Mouse (Mus musculus) layer of hippocampus, adult 18-20 months (tissue): ENCODE measurements around the gene Sf3b2. TPM values are rescaled to one million over a fixed set of nuclear protein-coding genes. Genes with fewer than 3 reads are reported as not detected.
A peak's percentile ranks its signal among the peaks of the same experiment; 100 is the strongest.

Experiments used
- DNase-seq, 2 experiments: peaks; one replicate each; pipeline ENCODE4 v3.0.0; 2022; ENCODE audit warnings: low spot score in 2 of 2
- long read RNA-seq: library from polyadenylated mRNA; stranded (forward); transcript quantifications from one replicate; pipeline ENCODE4 v2.0.0, GENCODE M21; 2021
- total RNA-seq, 2 experiments: library from RNA; stranded (reverse); gene quantifications; 2 replicates each; pipeline ENCODE4 v1.2.3; 2021

Gene Sf3b2
- 100 to 1,000 TPM; 215 to 219 TPM for total RNA-seq
- long read RNA-seq, transcript Sf3b2-201 (21 exons, 3,222 nt) = major isoform, 451 of 564 reads
- long read RNA-seq, partial matches to known transcripts = 43 of 564 reads
- long read RNA-seq, other reads (novel, unspliced or antisense) = 69 of 564 reads

DNA sequence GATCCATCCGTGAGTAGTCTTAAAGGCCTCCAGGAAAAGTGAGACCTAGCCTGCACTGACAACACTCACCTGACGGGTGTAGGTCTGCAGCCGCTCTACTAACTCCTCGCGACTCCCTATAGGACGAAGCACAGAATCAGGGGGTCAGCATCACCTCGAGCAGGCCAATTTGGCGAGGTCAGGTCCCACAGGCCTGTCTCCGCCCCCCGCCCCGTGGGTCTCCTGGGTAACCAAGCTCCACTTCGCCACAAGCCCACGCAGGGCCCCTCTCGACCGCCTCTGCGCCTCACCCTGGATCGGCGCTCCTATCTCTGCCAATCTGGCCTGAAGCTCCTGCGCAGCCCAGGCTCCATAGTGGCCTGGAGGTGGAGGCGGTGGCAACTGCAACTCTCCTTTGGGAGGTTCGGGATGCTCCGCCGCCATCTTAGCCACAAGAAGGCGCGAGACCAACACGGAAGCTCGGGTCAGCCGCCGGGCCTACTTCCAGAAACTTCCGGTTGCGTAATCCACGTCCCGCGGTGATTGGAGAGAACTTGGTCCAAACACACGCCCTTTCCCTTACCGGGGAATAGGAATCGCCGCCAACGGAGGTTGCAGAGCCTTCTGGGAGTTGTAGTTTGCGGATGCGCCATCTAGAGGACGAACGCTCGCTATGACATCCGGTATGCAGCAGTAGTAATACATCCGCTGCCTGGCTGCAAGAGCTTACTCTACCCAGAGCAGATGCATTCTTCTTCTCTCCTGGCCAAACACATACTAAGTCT, at the start of gene Sf3b2:
TSS of gene Sf3b2 (minus strand) at position 484 of the 764 bp plus-strand sequence.
- peak; percentile 99 to 100 for DNase-seq

DNA sequence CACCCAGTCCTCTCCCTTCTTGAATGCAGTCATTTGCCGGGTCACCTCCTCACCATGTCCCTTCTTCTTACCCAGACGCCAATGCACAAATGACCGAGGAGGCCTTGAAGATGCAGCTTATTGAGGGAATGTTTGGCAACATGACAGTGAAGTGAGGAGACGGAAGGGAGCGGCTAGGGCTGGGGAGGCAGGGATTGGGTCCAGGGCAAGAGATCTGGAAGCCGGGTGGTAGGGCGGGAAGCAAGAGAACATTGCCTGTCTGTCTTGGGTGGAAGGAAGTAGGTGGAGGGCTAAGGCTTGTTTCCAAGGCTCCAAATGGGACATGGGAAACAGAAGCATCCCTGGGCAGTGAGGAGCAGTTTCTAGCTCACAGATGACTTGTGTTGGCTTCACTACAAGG, 46.1 kb upstream of the Sf3b2 start:
- no peak for DNase-seq

DNA sequence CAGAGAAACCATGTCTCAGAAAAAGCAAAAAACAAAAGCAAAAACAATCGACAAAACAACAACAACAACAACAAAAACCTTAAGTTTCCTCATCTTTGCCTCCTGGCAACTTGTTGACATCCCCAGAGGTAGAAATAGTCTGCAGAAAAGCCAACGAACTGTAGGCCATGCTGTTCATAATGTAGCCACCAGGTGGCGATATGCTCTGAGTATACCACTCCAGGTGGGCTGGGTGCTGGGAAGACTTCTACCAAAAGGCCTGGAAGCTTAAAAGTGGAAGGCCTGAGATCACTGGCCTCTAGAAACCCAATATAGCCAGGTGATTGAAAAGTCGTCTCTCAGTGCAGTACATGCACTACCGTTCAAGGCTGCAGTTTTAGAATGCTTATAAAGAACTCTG, 42.7 kb upstream of the Sf3b2 start:
- peak; percentile 30 to 88 for DNase-seq

DNA sequence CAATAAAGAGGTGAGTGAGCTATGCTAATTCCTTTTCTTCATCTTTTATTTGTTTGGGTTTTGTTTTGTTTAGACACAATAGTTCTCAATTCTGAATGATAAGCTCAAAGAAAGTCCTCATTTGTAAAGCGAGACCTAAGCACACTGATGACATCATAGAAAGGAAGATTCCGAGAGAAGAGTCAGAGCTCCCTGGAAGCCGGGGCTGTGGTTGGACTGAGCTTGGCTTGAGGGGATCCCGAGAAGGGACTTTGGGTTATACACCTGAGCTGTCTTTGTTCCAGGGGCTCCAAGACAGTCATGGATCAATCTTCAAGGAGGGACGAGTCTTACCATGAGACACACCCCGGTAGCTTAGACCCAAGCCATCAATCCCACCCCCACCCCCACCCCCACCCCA, 40.2 kb upstream of the Sf3b2 start, which contains the start of gene Catsper1:
TSS of gene Catsper1 (plus strand) at position 301 of the 400 bp plus-strand sequence.
- no peak for DNase-seq

DNA sequence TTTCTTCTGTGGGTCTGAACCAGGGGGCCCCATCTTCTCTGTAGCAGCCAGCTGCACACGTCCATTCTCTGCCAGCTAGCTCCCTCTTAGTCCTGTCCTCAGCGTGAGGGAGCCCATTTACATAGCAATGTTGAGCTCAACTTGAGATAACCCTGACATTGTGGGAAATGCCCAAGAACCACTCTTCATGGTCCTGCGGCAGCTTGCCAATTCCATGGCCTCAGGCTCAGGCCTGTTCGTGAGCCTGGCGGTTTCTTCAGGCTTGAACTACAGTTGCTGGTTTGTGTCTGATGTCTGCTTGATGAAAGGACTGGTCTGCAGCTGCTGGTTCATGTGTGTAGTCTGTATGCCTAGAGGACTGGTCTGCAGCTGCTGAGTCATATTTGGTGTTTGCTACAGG, 39.5 kb upstream of the Sf3b2 start:
- no peak for DNase-seq

DNA sequence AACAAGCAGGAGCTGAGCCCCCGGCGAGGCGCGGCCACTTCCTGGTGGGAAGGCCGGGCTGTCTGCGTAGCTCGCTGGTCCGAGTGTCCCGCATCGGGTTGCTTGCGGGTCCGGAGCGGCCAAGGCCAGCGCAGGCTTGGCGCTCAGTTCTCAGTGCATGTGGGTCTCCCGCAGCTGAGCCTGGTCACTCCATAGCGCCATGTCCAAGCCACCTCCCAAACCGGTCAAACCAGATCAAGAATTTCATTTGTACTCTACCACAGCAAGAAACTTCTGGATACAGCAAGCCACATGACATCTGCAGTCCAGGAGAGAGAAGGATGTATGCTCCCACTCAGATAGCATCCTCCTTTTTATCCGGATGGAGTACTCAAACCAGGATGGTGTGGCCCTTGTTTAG, 32.7 kb upstream of the Sf3b2 start:
- no peak for DNase-seq

DNA sequence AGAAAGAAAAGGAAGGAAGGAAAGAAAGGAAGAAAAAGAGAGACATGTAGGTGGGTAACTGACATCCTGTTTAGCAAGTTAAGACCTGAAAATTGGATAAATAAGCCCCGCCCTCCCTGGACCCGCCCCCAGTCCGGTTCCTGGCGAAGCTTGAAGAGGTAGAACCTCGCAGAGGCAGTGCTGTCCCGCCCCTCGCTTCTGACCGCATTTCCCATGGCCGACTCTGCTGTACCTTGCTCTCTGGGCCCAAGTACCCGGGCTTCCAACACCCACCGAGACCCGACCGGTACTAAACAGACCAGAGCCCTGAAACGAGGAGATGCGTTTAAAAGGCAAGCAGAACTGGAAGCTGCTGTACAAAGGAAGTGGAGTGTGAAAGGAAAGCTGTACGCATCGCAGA, 28.5 kb upstream of the Sf3b2 start:
- DNase-seq = no peak

DNA sequence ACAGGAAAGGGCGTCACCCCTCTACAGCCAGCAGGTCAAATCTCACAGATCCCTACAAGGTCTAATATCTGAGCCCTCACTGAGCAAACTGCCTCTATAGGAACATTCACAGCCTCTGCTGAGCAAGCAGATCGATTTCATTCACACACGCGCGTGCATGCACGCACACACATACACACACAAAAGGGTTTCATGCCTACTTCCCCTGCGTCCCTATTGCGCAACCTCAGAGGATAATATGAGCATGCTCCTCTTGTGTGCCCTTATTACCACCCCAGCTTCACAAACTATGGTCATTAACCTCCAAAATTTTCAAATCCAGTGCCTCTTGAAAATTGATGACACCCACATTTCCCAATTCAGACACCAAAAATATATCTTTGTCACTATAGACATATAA, 17.9 kb upstream of the Sf3b2 start:
- DNase-seq = no peak

DNA sequence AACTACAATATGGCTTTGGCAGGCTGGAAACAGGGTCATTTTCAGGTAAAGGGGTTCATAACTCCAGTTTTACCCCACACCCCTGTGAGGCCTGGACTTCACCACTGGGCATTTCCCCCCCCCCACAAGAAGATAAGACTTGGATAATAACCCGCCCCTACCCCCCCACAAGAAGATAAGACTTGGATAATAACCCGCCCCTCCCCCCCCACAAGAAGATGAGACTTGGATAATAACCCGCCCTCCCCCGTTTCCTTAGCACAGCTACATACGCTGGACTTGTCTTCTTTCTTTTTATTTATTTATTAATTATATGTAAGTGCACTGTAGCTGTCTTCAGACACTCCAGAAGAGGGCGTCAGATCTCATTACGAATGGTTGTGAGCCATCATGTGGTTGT, 13.8 kb upstream of the Sf3b2 start:
- DNase-seq = no peak

DNA sequence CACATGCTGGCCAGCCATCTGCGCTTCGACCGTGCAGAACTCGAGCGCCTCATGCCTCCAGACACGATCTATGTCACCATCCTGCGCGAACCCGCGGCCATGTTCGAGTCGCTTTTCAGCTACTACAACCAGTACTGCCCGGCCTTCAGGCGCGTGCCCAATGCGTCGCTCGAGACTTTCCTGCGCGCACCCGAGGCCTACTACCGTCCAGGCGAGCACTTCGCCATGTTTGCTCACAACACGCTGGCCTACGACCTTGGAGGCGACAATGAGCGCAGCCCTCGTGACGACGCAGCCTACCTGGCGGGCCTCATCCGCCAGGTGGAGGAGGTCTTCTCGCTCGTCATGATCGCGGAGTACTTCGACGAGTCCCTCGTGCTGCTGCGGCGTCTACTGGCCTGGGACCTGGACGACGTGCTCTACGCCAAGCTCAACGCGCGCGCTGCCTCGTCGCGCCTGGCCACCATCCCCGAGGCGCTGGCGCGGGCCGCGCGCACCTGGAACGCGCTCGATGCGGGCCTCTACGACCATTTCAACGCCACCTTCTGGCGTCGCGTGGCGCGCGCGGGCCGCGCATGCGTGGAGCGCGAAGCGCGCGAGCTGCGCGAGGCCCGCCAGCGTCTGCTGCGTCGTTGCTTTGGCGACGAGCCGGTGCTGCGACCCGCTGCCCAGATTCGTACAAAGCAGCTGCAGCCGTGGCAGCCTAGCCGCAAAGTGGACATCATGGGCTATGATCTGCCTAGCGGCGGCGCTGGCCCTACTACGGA, 11.9 kb upstream of the Sf3b2 start:
- no peak for DNase-seq

DNA sequence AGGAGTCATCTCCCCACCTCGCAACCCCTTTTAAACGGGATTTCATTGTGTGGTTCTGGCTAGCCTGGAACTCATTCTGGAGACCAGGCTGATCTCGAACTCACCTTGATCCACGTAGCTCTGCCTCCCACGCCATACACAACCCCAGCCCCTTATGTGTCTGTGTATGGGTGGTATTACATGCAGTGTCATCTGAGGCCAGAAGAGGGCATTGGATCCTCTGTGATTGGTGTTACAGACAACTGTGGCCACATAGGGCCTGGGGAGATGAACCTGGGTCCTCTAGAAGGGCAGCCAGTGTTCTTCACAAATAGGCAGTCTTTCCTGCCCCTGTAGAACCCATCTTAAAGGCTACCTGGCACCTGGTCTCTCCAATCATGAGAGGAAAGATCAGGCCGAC, 11.0 kb upstream of the Sf3b2 start:
- DNase-seq = no peak

DNA sequence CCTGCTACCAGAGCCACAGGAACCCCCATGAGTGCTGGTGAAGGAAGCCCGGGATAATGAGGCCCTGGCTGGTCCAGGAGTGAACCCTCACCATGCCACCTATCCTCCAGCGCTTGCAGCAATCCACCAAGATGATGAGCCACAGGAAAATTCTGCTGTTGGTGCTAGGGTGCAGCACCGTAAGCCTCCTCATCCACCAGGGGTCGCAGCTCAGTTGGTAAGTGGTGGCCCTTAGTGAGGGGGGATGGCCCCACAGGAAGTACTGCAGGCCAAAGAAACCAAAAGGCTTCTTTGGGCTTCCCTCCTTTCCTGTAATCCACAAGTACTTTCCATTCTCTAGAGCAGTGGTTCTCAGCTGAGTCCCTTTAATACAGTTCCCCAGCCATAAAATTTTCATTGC, 7.2 kb upstream of the Sf3b2 start:
- peak in 1 of 2 experiments; percentile 47 for DNase-seq

DNA sequence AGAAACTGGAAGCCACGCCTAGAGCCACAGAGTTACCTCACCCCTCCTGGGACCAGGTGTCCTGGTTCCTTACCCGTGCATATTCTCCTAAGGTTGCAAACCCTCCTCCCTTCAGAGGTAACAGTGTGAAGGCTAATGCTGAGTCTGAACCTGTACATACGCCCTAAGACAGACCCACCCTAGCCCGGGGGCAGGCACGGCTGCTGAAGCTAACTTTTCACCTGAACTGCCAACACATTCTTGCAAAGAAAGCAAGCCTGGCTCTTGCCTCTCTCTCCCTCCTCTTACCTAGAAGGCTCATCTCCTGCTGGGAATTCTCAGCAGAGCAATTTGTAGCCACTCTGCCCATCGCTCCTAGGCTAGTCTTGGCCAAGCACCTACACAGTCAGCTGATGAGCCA, 5.3 kb upstream of the Sf3b2 start:
- DNase-seq = no peak

DNA sequence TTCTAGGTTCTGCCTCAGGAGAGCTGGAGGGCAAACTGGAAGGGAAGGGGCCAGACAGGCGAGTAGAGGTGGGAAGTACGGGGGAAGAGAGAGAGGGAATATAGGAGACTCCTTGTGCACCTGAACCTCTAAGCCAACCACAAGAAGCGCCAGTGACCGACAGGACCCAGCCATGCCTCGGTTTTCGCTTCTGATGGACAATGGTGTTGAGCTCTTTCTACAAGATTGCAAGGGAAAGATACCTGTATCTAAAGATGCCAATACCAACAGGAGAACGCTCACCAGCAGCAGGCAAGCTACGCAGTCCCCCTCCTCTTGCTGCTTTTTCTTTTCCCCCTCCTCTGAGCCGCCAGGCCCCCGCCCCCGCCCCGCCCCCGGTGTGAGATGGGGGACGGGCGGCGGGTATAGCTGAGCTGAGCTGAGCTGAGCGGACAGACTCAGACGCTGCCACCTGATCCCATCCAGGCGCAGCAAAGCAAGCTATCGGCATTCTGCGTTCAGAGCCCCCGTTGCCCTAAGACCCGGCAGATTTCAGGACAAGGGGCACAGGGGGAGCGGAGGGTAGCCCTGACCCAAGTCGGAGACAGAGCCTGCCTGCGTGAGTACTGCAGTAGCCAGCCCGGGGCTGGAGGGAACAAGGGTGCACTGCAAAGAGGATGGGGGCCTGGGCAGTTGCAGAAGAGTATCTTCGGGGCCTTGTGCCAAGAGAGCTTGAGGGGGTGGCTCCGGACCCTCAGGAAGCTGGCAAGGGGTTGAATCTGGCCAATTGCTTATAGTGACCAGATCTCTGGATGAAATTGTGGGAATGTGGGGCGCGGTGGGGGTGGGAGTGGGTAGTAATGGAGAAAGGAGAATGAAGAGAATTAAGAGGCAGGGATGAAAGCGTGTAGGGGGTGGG, 2.9 kb upstream of the Sf3b2 start, which contains the start of gene Gal3st3:
TSS of gene Gal3st3 (plus strand) at position 429 of the 898 bp plus-strand sequence.
- DNase-seq = peak; percentile 61 to 67

DNA sequence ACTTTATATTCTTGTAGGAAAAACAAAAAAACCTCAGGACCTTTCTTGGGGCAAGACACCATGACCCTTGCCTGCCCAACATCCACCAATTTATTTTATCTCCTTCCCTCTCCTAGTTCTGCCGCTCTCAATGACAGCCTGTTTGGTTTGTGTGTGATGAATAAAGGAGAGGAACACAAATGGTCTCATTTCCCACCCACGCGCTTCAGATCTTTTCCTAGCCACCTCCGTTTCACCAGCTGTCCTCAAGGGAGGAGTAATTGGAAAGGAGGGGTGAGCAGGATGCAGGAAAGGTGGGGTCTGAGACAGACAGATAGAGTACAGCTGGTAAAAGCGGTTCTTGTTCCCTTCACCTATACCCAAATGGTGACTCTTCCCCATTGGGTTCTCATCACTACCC, 1.4 kb upstream of the Sf3b2 start:
- DNase-seq = peak; percentile 78 to 89

DNA sequence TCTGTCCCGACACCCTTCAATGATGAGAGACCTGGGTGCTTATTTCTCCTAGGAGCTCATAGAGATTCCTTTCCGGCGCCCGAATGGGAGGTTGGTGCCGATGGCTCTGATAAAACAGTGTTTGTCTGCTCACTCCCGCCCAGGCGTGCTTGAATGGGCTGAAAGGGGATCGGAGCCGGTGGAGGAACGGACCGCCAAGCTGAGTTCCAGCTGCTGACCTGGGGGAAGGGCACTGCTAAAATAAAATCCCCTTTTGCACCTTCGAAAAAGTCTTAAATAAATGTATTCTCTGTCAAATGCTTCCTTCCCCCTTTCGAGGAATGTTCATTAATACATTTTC, 451 bp upstream of the Sf3b2 start:
- DNase-seq = no peak

DNA sequence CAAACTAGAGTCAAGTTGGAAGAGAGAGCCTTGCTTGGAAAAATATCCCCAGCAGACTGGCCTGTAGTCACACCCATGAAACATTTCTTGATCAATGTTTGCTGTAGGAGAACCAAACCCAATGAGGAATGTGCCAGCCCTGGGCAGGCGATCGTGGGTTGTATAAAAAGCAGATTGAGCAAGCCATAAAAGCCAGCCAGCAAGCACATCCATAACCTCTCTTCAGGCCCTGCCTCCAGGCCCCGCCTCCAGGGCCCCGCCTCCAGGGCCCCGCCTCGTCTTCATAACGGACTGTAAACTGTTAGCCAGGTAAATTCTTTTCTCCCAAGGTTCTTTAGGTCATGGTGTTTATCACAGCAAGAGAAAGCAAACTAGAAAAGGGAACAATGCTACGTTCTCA, 16.9 kb downstream of the Sf3b2 start:
- no peak for DNase-seq

DNA sequence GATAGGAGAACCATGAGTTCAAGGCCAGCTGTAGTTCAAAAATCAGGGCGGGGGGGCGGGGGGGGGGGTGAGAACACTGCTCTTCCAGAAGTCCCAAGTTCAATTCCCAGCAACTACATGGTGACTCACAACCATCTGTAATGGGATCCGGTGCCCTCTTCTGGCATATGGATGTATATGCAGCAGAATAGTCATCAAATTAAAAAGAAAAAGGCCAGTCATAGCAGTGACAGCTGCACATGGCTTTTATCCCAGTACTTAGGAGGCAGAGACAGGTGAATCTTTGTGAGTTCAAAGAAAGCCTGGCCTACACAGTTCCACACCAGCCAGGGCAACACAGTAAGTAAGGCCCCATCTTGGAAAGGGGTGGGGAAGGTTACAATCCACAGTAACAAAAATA, 18.1 kb downstream of the Sf3b2 start:
- no peak for DNase-seq

DNA sequence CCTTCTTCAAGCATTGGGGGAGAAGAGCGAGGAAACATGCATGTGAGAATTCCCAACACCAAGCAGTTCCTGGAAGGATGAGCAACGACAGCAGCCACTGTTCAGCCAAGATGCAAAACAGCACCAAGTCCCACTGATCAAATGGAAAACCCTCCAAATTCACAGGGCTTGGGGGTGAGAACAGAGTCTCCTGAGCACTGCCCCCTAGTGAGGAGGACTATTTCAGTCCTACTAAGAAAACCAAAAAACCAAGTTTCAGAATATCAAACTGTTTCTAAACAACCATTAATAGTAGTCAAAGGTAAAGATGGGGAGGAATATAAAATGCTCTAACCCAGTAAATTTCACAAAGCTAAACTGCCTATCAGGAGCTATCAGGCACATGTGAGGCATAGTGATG, 18.7 kb downstream of the Sf3b2 start:
- DNase-seq = no peak

DNA sequence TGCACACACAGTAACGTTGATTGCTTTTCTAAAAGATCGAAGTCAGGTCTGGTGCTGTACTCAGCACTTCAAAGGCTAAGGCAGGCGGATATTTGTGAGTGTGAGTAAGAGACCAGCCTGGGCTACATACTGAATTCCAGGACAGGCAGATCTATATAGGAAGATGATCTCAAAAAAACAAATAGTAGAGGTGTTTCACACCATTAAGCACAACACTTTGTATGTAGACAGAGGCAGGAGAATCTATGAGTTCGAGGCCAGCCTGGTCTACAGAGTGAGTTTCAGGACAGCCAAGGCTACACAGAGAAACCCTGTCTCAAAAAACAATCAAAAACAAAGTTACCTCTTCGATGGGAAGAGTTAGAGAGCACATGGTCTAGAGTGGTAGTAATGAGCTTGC, 19.5 kb downstream of the Sf3b2 start:
- DNase-seq = no peak

DNA sequence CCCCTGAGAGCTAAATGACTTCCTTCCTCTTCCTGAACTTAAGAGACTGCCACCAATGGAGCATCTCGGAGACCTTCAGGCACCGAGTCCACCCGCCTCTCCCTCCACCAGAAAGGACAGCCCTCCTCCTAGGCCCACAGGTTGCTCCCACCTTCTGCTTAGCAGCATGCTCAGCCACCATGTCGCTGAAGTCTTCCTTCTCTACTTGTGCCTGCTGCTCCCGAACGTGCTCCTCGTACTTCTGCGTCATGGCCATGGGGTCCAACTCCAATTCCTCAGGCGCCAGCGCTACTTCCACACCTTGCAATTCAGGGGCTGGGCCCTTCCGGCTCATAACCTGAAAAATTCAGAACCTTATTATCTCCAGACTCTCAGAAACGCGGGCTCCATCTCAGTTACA, 20.6 kb downstream of the Sf3b2 start:
- no peak for DNase-seq
